Mouse (Mus musculus) CD4-positive, CD25-positive, alpha-beta regulatory T cell, adult 2 months (primary cell): ENCODE data around the gene Tnfrsf8.
A peak's percentile ranks its signal among the peaks of the same experiment; 100 is the strongest.
"Not testable (repeated sequence)": the region's sequence is repeated elsewhere in the genome, so short reads cannot be mapped to it uniquely, and the experiment has no call there.

Source experiments
- DNase-seq: peaks from one replicate; pipeline ENCODE4 v3.0.0-alpha.2; 2012; ENCODE audit warnings: low read depth, low spot score

The Tnfrsf8 gene

GRCm38 (mm10) chr4:145310859-145311258 lies 4.1 kb downstream of the Tnfrsf8 start:
- no peak for DNase-seq

DNA sequence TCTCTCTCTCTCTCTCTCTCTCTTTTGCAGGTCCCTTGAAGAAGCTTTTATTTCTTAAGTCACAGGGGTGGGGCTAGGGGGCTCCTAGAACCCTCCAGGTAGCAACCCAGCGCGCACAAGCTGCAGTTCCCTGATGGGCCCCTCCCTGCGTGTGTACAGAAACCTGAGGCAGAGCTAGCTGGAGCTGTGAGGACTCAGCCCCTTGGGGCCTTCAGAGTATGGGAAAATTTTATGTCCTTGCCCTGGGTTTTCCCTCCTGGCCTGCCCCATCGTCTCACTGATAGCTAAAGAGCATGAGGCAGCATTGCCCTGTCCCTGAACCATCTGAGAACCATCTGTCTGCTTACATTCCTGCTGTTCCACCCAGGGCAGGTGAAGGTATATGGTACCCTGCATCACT lies 8.5 kb downstream of the Tnfrsf8 start:
- DNase-seq = no peak

DNA sequence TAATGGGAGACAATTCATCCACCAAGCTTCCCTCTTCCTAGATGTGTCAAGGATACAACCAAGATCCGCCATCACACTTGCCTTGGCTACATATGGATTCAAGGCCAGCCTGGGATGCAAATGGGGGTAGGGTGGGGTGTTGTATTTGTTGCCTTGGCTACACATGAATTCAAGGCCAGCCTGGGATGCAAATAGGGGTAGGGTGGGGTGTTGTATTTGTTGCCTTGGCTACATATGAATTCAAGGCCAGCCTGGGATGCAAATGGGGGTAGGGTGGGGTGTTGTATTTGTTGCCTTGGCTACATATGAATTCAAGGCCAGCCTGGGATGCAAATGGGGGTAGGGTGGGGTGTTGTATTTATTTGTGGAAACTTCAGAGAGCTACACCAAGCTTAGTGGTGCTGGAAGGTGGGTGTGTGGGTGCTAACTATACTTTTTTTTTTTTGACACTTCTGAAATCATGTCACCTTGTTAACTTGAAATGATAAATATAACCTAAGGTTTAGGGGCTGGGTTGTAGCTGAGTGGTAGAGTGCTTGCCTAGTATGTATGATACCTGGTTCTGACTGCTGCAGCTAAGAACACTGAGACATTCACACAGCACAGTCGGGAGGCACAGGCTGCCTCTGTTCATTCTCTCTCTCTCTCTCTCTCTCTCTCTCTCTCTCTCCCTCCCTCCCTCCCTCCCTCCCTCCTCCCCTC lies 9.2 kb downstream of the Tnfrsf8 start:
- not testable (repeated sequence) for DNase-seq

- DNase-seq = no peak
These were observed 10.9 kb downstream of the Tnfrsf8 start for GRCm38 (mm10) chr4:145304109-145304508.

DNA sequence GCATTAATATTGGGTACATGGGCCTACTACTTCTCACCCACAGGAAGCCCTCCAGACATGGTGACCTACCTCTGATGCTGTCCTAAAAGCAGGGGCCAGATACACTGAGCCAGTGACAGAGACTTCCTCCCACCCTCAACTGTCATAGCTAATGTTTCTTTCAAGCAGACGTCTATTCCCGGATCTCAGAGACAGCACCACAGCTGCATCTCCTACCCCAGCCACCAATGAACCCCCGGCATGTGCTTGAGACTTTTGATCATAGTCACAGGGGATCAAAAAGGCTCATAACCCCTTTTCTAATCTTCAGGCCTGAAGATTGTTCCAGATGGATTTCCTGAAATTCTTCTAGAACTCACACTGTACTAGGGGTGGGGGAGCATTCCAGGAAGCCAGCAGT lies 12.9 kb downstream of the Tnfrsf8 start:
- peak; percentile 32 for DNase-seq

DNA sequence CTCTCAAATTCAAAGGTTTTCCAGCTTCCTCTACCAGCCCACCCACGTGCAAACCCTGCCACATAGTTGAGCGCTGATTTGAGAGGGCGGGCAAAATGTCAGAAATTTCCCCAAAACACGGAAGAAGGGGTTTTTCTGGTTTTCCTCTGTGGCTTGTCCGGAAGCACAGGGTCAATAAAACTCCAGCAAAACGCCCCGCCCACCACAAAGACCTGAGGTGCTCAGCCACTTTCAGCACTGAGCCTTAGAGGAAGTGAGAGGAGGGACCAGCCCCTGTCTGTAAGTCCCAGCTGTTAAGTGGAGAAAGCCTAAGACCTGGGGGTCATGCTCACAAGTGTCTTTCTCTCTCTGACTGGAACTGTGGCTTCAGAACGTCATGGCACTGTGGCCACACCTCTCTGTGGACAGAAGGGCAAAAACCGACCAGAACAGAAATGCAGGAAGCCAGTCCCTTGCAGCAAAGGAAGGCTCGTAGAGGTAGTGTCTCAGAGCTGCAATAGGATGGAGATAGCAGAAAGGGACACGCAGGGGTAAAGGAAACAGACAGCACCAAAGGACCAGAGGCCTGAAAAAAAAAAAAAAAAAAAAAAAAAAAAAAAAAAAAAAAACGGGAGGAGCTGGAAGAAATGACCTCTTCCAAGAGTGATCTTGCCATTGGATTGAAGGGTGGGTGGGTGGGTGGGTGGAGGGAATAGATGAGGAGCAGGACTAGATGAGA lies 14.6 kb downstream of the Tnfrsf8 start:
- DNase-seq = peak; percentile 74

DNA sequence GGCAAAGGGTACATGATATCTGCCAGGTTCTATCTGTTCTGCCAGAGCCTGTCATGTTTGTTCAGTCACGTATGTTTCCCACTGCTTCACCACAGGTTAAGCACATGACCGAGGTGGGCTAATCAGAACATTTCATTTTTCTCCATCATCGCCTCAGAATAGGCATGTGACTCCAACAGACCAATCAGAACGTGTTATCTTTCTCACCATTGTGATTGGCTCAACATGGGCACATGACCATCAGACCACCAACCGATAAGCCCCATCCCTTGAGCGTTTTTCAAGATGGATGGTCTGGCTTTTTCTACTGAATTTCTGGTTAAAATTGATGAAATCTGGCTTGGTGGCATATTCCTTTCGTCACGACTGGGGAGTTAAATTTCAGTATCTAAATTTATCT lies 15.6 kb downstream of the Tnfrsf8 start:
- DNase-seq = no peak

DNA sequence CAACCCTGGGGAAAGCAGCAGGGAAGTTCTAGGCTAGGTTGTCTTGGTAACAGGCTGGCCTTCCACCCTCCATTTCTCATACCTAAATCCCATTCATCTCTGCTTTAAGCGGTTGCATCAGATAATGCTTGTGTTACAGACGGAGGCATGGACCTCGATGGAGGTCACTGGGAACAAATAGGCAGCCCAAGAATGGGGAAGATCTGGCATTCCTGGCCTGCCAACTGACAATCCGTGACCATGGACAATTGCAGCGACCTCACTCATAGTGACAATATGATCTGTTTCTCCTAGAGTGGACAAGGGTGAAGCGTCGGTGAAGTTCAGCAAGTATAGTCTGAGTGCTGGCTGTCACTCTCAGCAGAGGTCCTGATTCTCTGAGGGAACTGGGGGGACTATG lies 16.1 kb downstream of the Tnfrsf8 start:
- no peak for DNase-seq

DNA sequence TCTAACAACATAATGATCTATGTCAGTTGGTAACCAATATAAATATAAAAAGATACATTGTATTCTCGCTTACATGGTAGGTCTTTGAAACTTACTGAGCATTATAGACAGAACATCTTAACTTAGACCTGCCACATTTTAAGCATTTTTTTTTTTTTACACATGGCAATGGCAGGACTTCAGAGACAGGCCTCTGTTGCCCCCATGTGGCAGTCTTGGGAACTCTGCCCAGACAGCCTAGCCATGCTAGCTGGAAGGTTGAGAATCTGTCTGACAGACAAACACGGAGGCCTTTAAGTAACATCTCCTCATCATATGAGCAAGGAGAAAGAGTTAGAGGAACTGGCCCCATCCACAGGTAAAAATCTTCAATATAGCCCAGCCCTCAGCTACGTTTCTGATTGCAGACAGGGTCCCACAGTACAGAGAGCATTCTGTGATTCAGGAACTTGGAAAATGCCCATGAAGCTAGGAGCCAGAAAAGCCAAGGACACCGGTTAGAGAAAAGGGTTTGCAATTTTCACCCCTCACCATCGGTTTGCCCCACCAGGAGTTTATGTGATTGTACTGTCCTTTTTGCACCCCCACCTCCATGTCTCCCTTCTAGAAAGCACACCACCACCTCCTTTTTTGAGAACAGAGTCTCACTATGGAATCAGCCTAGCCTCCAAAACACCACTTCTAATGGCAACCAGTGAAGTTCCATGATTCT lies 19.2 kb downstream of the Tnfrsf8 start:
- DNase-seq = peak; percentile 88

DNA sequence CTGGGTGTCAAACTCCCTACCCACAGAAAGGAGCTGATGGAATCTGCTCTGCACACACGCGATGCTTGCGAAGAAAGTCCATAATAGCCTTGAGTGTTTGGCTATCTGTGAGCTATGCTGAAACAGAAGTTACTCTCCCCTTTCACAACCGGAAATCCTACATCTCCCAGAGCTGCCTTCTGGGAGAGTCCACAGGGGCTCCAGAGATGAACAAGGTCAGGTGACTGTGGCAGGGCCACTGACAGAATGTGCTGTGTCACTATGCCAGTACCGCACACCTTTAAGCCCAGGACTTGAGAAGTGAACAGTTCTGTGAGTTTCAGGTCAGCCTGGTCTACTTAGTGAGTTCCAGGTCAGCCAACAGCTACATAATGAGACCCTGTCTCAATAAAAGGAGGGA lies 20.4 kb downstream of the Tnfrsf8 start:
- DNase-seq = no peak

- peak; percentile 92 for DNase-seq
These were observed 28.4 kb downstream of the Tnfrsf8 start for GRCm38 (mm10) chr4:145286369-145287120.

GRCm38 (mm10) chr4:145284675-145285074 lies 30.3 kb downstream of the Tnfrsf8 start:
- peak; percentile 65 for DNase-seq

- peak; percentile 70 for DNase-seq
These were observed 31.5 kb downstream of the Tnfrsf8 start for GRCm38 (mm10) chr4:145283441-145283840.

- no peak for DNase-seq
These were observed 34.0 kb downstream of the Tnfrsf8 start for GRCm38 (mm10) chr4:145280966-145281365.

- DNase-seq = no peak
These were observed 36.1 kb downstream of the Tnfrsf8 start for GRCm38 (mm10) chr4:145278724-145279370.

GRCm38 (mm10) chr4:145278231-145278630 lies 36.7 kb downstream of the Tnfrsf8 start:
- no peak for DNase-seq

DNA sequence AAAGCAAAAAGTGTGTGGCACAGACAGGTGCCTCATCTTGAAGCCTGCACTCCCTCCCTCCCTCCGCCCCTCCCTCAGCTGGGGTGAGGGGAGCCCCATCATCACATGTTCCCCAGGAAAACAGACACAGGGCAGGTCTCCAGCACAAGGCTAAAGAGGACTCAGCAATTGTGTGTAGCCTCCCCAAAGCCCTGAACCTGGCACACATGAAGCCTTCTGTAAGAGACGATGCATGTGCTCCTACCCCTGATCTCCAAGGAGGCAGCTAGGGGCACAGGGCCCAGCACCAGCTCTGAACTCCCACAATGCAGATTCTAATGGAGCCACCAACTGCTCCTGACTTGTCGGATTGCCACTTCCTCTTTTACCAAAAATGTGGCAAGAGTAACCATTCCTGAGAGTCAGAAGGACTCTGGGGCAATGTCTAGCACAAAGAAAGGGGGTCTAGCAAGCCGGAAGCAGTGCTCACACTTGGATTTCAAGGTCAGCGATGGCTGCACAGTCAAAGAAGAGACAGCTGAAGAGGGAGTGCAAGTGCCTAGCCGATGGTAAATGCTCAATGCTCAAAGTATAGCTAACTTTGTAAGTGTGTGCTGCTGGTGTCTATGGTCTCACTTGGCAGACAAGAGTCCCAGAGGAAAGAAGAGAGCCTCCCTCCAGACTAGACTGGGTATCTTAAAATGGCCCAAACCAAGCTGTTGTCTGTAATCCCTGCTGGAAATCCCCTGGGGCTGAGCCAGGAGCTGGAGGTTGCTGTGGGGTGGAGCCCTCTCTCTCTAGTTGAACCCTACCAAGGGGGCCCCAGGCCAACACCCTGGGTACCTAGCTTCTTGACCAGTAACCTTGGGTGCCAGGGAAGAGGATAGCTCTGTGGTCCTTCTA lies 38.4 kb downstream of the Tnfrsf8 start:
- peak; percentile 30 for DNase-seq

DNA sequence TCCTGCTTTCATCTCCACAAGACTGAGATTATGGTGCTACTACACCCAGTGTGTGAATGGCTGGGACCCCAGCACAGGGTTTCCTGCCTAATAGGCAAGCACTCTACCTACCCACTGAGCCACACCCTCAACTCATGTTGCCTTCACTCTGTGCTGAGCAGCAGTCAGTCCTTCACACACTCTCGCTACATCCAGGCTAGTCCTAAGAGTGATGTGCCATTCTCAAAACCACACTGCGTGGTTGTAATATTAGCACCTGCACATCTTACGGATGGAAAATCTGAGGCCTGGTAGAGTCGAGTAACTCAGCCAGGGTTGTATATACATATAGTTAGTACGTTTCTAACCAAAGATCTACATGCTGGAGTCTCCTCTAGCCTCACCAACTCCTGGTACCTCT lies 40.1 kb downstream of the Tnfrsf8 start:
- DNase-seq = peak; percentile 58

- DNase-seq = no peak
These were observed 41.0 kb downstream of the Tnfrsf8 start for GRCm38 (mm10) chr4:145273923-145274322.

GRCm38 (mm10) chr4:145272763-145273162 lies 42.2 kb downstream of the Tnfrsf8 start:
- no peak for DNase-seq
